Mouse (Mus musculus): Measurements from ENCODE around the gene Pde8a.

- TF ChIP-seq CTCF (IDR thresholded peaks at IDR 0.05) = no peak
- no peak for TF ChIP-seq EP300 (IDR thresholded peaks at IDR 0.05)
Observed at GRCm38 (mm10) chr7:81367946-81368345, 154.6 kb downstream of the Pde8a start.

Measured in lung, postnatal 0 days (tissue).